31 mouse cellular contexts compared by ENCODE assay signal in the genomic region with DNA sequence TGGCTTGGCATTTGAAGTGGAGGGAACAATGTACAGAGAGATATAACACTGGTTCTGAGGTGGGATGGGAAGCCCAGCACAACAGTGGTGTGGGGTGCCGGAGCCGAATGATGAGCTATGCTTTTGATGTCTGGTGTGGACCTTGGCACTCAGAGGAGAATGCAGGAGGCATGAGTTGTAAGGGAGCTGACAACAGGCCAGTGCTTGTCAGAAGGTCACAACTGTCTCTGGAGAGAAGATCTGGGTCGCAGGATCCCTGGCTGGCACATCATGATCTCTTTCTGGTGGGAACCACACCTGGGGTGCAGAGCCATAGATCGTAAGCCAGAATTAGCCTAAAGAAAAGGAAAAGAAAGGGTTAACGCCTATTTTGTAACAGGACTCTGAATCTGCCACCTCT. TPM values are rescaled to one million over a fixed set of nuclear protein-coding genes. Genes with fewer than 3 reads are reported as not detected.
DNase-seq lines count a peak whose midpoint lies in the region.
"Had no signal": no experiment of that assay in that cellular context is flagged by ENCODE, and none has a peak within 500 bp of the region (broad histone marks: within the 10 kb centered on the region; RNA-seq: fewer than 3 reads in every experiment).

No protein-coding gene starts in this region.

- DNase-seq in adrenal gland, adult 2 months, result peak; percentile 62
- no peak for DNase-seq in adrenal gland, adult 18-20 months (ENCODE audit: low spot score in 2 of 2)
- DNase-seq in adrenal gland, postnatal 10 days, result peak; percentile 24
- no peak for DNase-seq in adrenal gland, postnatal 4 days (ENCODE audit: low spot score in 2 of 2)
- peak; percentile 70 for DNase-seq in heart, adult 11 months
- DNase-seq in heart, postnatal 10 days, result no peak
- DNase-seq: B cell, adult 2 months; cerebellum, adult 11 months; cerebellum, adult 18-20 months; cerebellum, adult 8-10 months; cerebellum, adult 9-11 months; cerebellum, postnatal 14 days; cerebellum, postnatal 36 days; embryo, embryonic 11 days had no signal

- intact Hi-C loops in heart, postnatal 10 days (cut with DNase I), result no loop called here

RNA-seq across cellular contexts. Expression of a gene that starts 4.7 kb away (rescaled TPM):
- total RNA-seq in adrenal gland, adult 2 months (2021), result not detected
- polyA plus RNA-seq in adrenal gland, adult 2 months (2012; rRNA removed), result not detected in 2 replicates
- total RNA-seq in adrenal gland, adult 18-20 months (2021), result not detected
- not detected for total RNA-seq in adrenal gland, postnatal 10 days (2021)
- total RNA-seq in adrenal gland, postnatal 4 days (2021), result not detected
- total RNA-seq in heart, postnatal 10 days (2021), result not detected
- total RNA-seq: adrenal gland, postnatal 36 days; CH12.LX; common myeloid progenitor, adult 5-6 weeks had no signal
- polyA plus RNA-seq: activated CD4-positive, CD25-positive, alpha-beta regulatory T cell, adult 4 months; brain, embryonic 14.5 days; CD4-positive, CD25-positive, alpha-beta regulatory T cell, adult 4 months; embryonic facial prominence, embryonic 11.5 days; embryonic facial prominence, embryonic 13.5 days; erythroblast, embryonic 14.5 days; forebrain, embryonic 10.5 days; forebrain, embryonic 12.5 days; forebrain, embryonic 14.5 days; forebrain, embryonic 16.5 days; frontal cortex, adult 2 months; G1E had no signal

RNA-seq across cellular contexts. Expression of a gene that starts 6.9 kb away (rescaled TPM):
- total RNA-seq in adrenal gland, adult 2 months (2021), result not detected
- polyA plus RNA-seq in adrenal gland, adult 2 months (2012; rRNA removed), result not detected in 2 replicates
- not detected for total RNA-seq in adrenal gland, adult 18-20 months (2021)
- total RNA-seq in adrenal gland, postnatal 10 days (2021), result under 1 TPM; 0.09 to 0.15 TPM
- under 1 TPM; 0.20 to 0.40 TPM for total RNA-seq in adrenal gland, postnatal 4 days (2021)
- total RNA-seq in heart, postnatal 10 days (2021), result under 1 TPM; 0.14 to 0.15 TPM
- total RNA-seq: adrenal gland, postnatal 36 days; G1E had no signal
- polyA plus RNA-seq: erythroblast, embryonic 14.5 days; forebrain, embryonic 10.5 days; G1E; Patski had no signal

RNA-seq across cellular contexts. Expression of a gene that starts 12.6 kb away (rescaled TPM):
- total RNA-seq in adrenal gland, adult 2 months (2021), result 10 to 100 TPM in 1 of 2 experiments, not detected in 1; 10.5 TPM
- polyA plus RNA-seq in adrenal gland, adult 2 months (2012; rRNA removed), result 0.39 and 2.3 TPM in 2 replicates
- total RNA-seq in adrenal gland, adult 18-20 months (2021), result under 1 TPM in 1 of 2 experiments, not detected in 1; 0.83 TPM
- total RNA-seq in adrenal gland, postnatal 10 days (2021), result not detected
- not detected for total RNA-seq in adrenal gland, postnatal 4 days (2021)
- total RNA-seq in heart, postnatal 10 days (2021), result not detected
- total RNA-seq: CH12.LX; common myeloid progenitor, adult 5-6 weeks; G1E had no signal
- polyA plus RNA-seq: activated CD4-positive, CD25-positive, alpha-beta regulatory T cell, adult 4 months; brain, embryonic 14.5 days; CD4-positive, CD25-positive, alpha-beta regulatory T cell, adult 4 months; embryonic facial prominence, embryonic 11.5 days; embryonic facial prominence, embryonic 13.5 days; embryonic facial prominence, embryonic 15.5 days; erythroblast, embryonic 14.5 days; forebrain, embryonic 10.5 days; forebrain, embryonic 12.5 days; forebrain, embryonic 14.5 days; forebrain, embryonic 16.5 days; frontal cortex, adult 2 months; G1E; Patski had no signal

RNA-seq across cellular contexts. Expression of a gene that starts 22.1 kb away (rescaled TPM):
- not detected for total RNA-seq in adrenal gland, adult 2 months (2021)
- not detected in 2 replicates for polyA plus RNA-seq in adrenal gland, adult 2 months (2012; rRNA removed)
- not detected for total RNA-seq in adrenal gland, adult 18-20 months (2021)
- total RNA-seq in adrenal gland, postnatal 10 days (2021), result not detected
- total RNA-seq in adrenal gland, postnatal 4 days (2021), result not detected
- not detected for total RNA-seq in heart, postnatal 10 days (2021)
- total RNA-seq: adrenal gland, postnatal 36 days; CH12.LX; common myeloid progenitor, adult 5-6 weeks had no signal
- polyA plus RNA-seq: activated CD4-positive, CD25-positive, alpha-beta regulatory T cell, adult 4 months; brain, embryonic 14.5 days; CD4-positive, CD25-positive, alpha-beta regulatory T cell, adult 4 months; embryonic facial prominence, embryonic 11.5 days; embryonic facial prominence, embryonic 13.5 days; embryonic facial prominence, embryonic 15.5 days; erythroblast, embryonic 14.5 days; forebrain, embryonic 10.5 days; forebrain, embryonic 12.5 days; forebrain, embryonic 14.5 days; forebrain, embryonic 16.5 days; frontal cortex, adult 2 months; G1E; Patski had no signal

RNA-seq across cellular contexts. Expression of a gene that starts 43.6 kb away (rescaled TPM):
- not detected for total RNA-seq in adrenal gland, adult 2 months (2021)
- not detected in 2 replicates for polyA plus RNA-seq in adrenal gland, adult 2 months (2012; rRNA removed)
- total RNA-seq in adrenal gland, adult 18-20 months (2021), result not detected
- not detected for total RNA-seq in adrenal gland, postnatal 10 days (2021)
- 1 to 10 TPM in 1 of 2 experiments, not detected in 1; 6.0 TPM for total RNA-seq in adrenal gland, postnatal 4 days (2021)
- not detected for total RNA-seq in heart, postnatal 10 days (2021)
- total RNA-seq: adrenal gland, postnatal 36 days; CH12.LX; common myeloid progenitor, adult 5-6 weeks; G1E had no signal
- polyA plus RNA-seq: activated CD4-positive, CD25-positive, alpha-beta regulatory T cell, adult 4 months; brain, embryonic 14.5 days; CD4-positive, CD25-positive, alpha-beta regulatory T cell, adult 4 months; embryonic facial prominence, embryonic 11.5 days; embryonic facial prominence, embryonic 13.5 days; embryonic facial prominence, embryonic 15.5 days; erythroblast, embryonic 14.5 days; forebrain, embryonic 10.5 days; forebrain, embryonic 12.5 days; forebrain, embryonic 14.5 days; forebrain, embryonic 16.5 days; frontal cortex, adult 2 months; G1E; Patski had no signal

Comparison
In these comparisons a context has a peak if more than half of its experiments do, and no peak if none do; other contexts are left out.
1. DNase-seq: peak in adrenal gland, adult 2 months (single experiment), adrenal gland, postnatal 10 days (single experiment) and heart, adult 11 months (single experiment); none in adrenal gland, adult 18-20 months (0 of 2), adrenal gland, postnatal 4 days (0 of 2) and heart, postnatal 10 days (0 of 2).